ENCODE assay signal across 22 mouse cellular contexts in the genomic region with DNA sequence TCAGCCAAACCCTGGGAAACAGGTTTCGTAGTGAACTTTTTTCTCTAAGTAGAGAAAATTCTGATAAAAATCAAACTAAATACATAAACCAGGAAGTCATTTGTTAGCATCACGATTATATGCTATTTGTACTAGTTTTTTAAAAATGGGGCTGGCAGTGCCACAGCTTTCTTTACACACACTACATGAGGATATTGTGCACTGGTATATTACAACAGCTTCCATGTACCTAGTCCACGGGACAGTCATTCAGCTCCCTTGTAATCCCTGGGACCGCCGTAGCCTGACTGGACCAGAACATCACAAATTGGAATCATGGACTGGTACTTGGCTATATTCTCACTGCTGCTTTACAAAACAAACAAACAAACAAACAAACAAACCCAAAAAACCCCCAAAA.
"Had no signal": no experiment of that assay in that cellular context is flagged by ENCODE, and none has a peak within 500 bp of the region (broad histone marks: within the 10 kb centered on the region; RNA-seq: fewer than 3 reads in every experiment).

No protein-coding gene starts in this region.

- H3K9me3 ChIP-seq: limb, embryonic 12.5 days; limb, embryonic 15.5 days; midbrain, embryonic 12.5 days; midbrain, embryonic 15.5 days; neural tube, embryonic 12.5 days; neural tube, embryonic 15.5 days had no signal

- H3K27me3 ChIP-seq: limb, embryonic 12.5 days; limb, embryonic 15.5 days; midbrain, embryonic 12.5 days; midbrain, embryonic 15.5 days; neural tube, embryonic 12.5 days; neural tube, embryonic 15.5 days had no signal

- H3K36me3 ChIP-seq: midbrain, embryonic 15.5 days; neural tube, embryonic 12.5 days; neural tube, embryonic 15.5 days had no signal

- DNase-seq: kidney, adult 18-20 months; kidney, adult 9 months; kidney, postnatal 14 days; kidney, postnatal 4 days; left cerebral cortex, postnatal 4 days; liver, postnatal 0 days; right cerebral cortex, adult 18-20 months; right cerebral cortex, postnatal 14 days; right cerebral cortex, postnatal 4 days; spleen, adult 18-20 months; thymus, postnatal 25 days had no signal

- H3K4me1 ChIP-seq: limb, embryonic 15.5 days had no signal

- H3K9ac ChIP-seq: limb, embryonic 12.5 days; limb, embryonic 15.5 days; liver, embryonic 14.5 days; liver, postnatal 0 days; lung, embryonic 14.5 days; midbrain, embryonic 15.5 days; neural tube, embryonic 12.5 days; neural tube, embryonic 15.5 days had no signal

- H3K4me3 ChIP-seq: limb, embryonic 12.5 days; limb, embryonic 15.5 days; midbrain, embryonic 12.5 days; midbrain, embryonic 15.5 days; neural tube, embryonic 12.5 days; neural tube, embryonic 15.5 days had no signal

- H3K4me2 ChIP-seq: limb, embryonic 12.5 days; limb, embryonic 15.5 days; liver, embryonic 11.5 days; lung, embryonic 14.5 days; midbrain, embryonic 12.5 days; midbrain, embryonic 15.5 days; neural tube, embryonic 12.5 days; neural tube, embryonic 15.5 days had no signal

- ATAC-seq: inflammation-experienced regulatory T-cells, adult 6 months; midbrain, embryonic 15.5 days had no signal

- H3K27ac ChIP-seq: limb, embryonic 12.5 days; limb, embryonic 15.5 days; liver, embryonic 14.5 days; macrophage; midbrain, embryonic 12.5 days; midbrain, embryonic 15.5 days; neural tube, embryonic 12.5 days; neural tube, embryonic 15.5 days had no signal
